13 mouse cellular contexts compared by ENCODE assay signal in the genomic region with DNA sequence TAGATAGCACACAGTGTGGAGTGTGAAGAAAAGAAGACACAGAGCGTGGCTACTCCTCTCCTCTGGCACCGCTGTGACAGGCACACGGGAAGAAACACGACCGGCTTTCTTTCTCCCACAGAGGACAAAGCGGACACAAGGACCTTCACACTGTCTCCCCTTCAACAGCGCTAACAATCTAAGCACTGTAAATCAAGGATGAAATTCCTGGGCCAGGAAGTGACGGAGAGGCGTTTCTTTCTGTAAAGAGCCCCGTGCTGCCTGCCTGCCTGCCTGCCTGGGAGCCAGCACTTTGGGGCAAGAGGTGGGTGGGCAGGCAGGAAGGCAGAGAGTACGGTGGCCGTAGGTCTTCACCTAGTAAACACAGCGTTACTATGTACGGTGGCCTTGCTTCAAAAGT. TPM values are rescaled to one million over a fixed set of nuclear protein-coding genes. Genes with fewer than 3 reads are reported as not detected.
DNase-seq lines count a peak whose midpoint lies in the region; ATAC-seq and TF ChIP-seq lines count a peak whose summit lies in the region.
"Had no signal": no experiment of that assay in that cellular context is flagged by ENCODE, and none has a peak within 500 bp of the region (broad histone marks: within the 10 kb centered on the region; RNA-seq: fewer than 3 reads in every experiment).

No protein-coding gene starts in this region.

- H3K4me3 ChIP-seq in heart, embryonic 12.5 days: peak overlapping the region; percentile 16
- no peak overlapping the region for H3K4me3 ChIP-seq in lung, embryonic 14.5 days (ENCODE audit: low read depth, low read length)
- H3K4me3 ChIP-seq in embryonic facial prominence, embryonic 12.5 days: no peak overlapping the region
- H3K4me3 ChIP-seq in limb, embryonic 15.5 days: no peak overlapping the region
- H3K4me3 ChIP-seq in gastrocnemius, adult 2 months: no peak overlapping the region

- peak overlapping the region; percentile 58 for H3K27ac ChIP-seq in heart, embryonic 12.5 days (ENCODE audit: poor library complexity, severe bottlenecking)
- H3K27ac ChIP-seq in lung, embryonic 14.5 days (ENCODE audit: low read depth): peak overlapping the region; percentile 59; the same call in 1 of the 2 replicates
- H3K27ac ChIP-seq in embryonic facial prominence, embryonic 12.5 days: 0 out of 2 replicates have a peak overlapping the region, but pooled peaks have one; percentile 23
- 0 out of 2 replicates have a peak overlapping the region, but pooled peaks have one; percentile 65 for H3K27ac ChIP-seq in limb, embryonic 15.5 days
- no peak overlapping the region for H3K27ac ChIP-seq in gastrocnemius, adult 2 months

- 30% methylated on average over 14 of the region's 14 CpGs for WGBS in heart, embryonic 12.5 days
- 27% methylated on average over 14 of the region's 14 CpGs for WGBS in lung, embryonic 14.5 days
- WGBS in embryonic facial prominence, embryonic 12.5 days: 43% methylated on average over 14 of the region's 14 CpGs
- WGBS in limb, embryonic 15.5 days: 41% methylated on average over 14 of the region's 14 CpGs

- peaks cover 53% of the 10 kb centered on the region for H3K4me1 ChIP-seq in heart, embryonic 12.5 days (replicated peaks)
- peaks cover 13% of the 10 kb centered on the region; the same call in 1 of the 2 replicates for H3K4me1 ChIP-seq in lung, embryonic 14.5 days (ENCODE audit: insufficient read depth)
- H3K4me1 ChIP-seq in embryonic facial prominence, embryonic 12.5 days: peaks cover 39% of the 10 kb centered on the region
- H3K4me1 ChIP-seq in limb, embryonic 15.5 days: peaks cover 39% of the 10 kb centered on the region

- intact Hi-C loops in gastrocnemius, adult 2 months (cut with DNase I): no loop called here

- H3K9me3 ChIP-seq in heart, embryonic 12.5 days (replicated peaks): no peaks in the 10 kb centered on the region
- no peaks in the 10 kb centered on the region for H3K9me3 ChIP-seq in lung, embryonic 14.5 days (ENCODE audit: low read depth, low read length)
- H3K9me3 ChIP-seq in embryonic facial prominence, embryonic 12.5 days: no peaks in the 10 kb centered on the region
- H3K9me3 ChIP-seq in limb, embryonic 15.5 days: no peaks in the 10 kb centered on the region

- H3K9ac ChIP-seq in heart, embryonic 12.5 days: peak overlapping the region; percentile 49; the same call in 1 of the 2 replicates
- no peak overlapping the region for H3K9ac ChIP-seq in lung, embryonic 14.5 days
- H3K9ac ChIP-seq in embryonic facial prominence, embryonic 12.5 days: no peak overlapping the region
- no peak overlapping the region for H3K9ac ChIP-seq in limb, embryonic 15.5 days

- TF ChIP-seq CTCF in lung, embryonic 14.5 days (IDR thresholded peaks at IDR 0.05; ENCODE audit: low read depth): no peak
- no peak for TF ChIP-seq CTCF in gastrocnemius, adult 2 months (IDR thresholded peaks at IDR 0.05)

- peak overlapping the region; percentile 58 for H3K4me2 ChIP-seq in heart, embryonic 12.5 days
- H3K4me2 ChIP-seq in lung, embryonic 14.5 days: peak overlapping the region; percentile 38; the same call in 1 of the 2 replicates
- no peak overlapping the region for H3K4me2 ChIP-seq in embryonic facial prominence, embryonic 12.5 days (replicated peaks)
- no peak overlapping the region for H3K4me2 ChIP-seq in limb, embryonic 15.5 days

- H3K27me3 ChIP-seq in heart, embryonic 12.5 days (replicated peaks): no peaks in the 10 kb centered on the region
- H3K27me3 ChIP-seq in lung, embryonic 14.5 days (ENCODE audit: insufficient read depth, low read length): no peaks in the 10 kb centered on the region
- no peaks in the 10 kb centered on the region for H3K27me3 ChIP-seq in embryonic facial prominence, embryonic 12.5 days
- peaks cover 6% of the 10 kb centered on the region; the same call in 1 of the 2 replicates for H3K27me3 ChIP-seq in limb, embryonic 15.5 days

- ATAC-seq in heart, embryonic 12.5 days (ENCODE audit: insufficient number of reproducible peaks, low FRiP score): 0 out of 2 replicates have a peak, but pooled peaks have one; percentile 20
- ATAC-seq in lung, embryonic 14.5 days (ENCODE audit: insufficient read depth): no peak; the same call in 1 of the 2 replicates
- no peak for ATAC-seq in embryonic facial prominence, embryonic 12.5 days (ENCODE audit: insufficient number of reproducible peaks, insufficient read depth, low FRiP score, low TSS enrichment)
- ATAC-seq in limb, embryonic 15.5 days (ENCODE audit: insufficient number of reproducible peaks, low FRiP score, low TSS enrichment, low read depth): no peak

- no peak for DNase-seq in heart, adult 18-20 months
- peak; percentile 61 for DNase-seq in lung, embryonic 14.5 days
- DNase-seq in lung, postnatal 4 days: no peak
- DNase-seq in spleen, postnatal 4 days (ENCODE audit: low spot score in 2 of 2): no peak
- DNase-seq in gastrocnemius, adult 2 months: no peak
- DNase-seq: adrenal gland, adult 8-10 months; heart, postnatal 14 days; lung, postnatal 14 days; spleen, adult 18-20 months; thymus, adult 2 months had no signal

- H3K36me3 ChIP-seq in heart, embryonic 12.5 days: no peaks in the 10 kb centered on the region
- H3K36me3 ChIP-seq in lung, embryonic 14.5 days (ENCODE audit: insufficient read depth): no peaks in the 10 kb centered on the region
- no peaks in the 10 kb centered on the region for H3K36me3 ChIP-seq in embryonic facial prominence, embryonic 12.5 days
- H3K36me3 ChIP-seq in limb, embryonic 15.5 days: no peaks in the 10 kb centered on the region

RNA-seq across cellular contexts. Expression of gene Pex14, which starts 42.2 kb away (rescaled TPM):
- polyA plus RNA-seq in heart, embryonic 12.5 days (2016; fragmentation: Nextera tagmentation; extraction: Ambion mirVana): 44.1 and 44.3 TPM in 2 replicates
- total RNA-seq in heart, adult 18-20 months (2021): 10 to 100 TPM; 21.2 to 22.6 TPM
- polyA plus RNA-seq in lung, embryonic 14.5 days (2014; fragmentation: Nextera tagmentation; extraction: Ambion mirVana): 39.6 and 43.7 TPM in 2 replicates
- polyA plus RNA-seq in embryonic facial prominence, embryonic 12.5 days (2016; fragmentation: Nextera tagmentation; extraction: Ambion mirVana): 54.1 and 55.0 TPM in 2 replicates
- polyA plus RNA-seq in limb, embryonic 15.5 days (2015; fragmentation: Nextera tagmentation; extraction: Ambion mirVana): 45.6 and 52.1 TPM in 2 replicates
- 10 to 100 TPM; 21.6 to 24.3 TPM for total RNA-seq in gastrocnemius, adult 2 months (2021)

RNA-seq across cellular contexts. Expression of gene Dffa, which starts 46.5 kb away (rescaled TPM):
- polyA plus RNA-seq in heart, embryonic 12.5 days (2016; fragmentation: Nextera tagmentation; extraction: Ambion mirVana): 37.8 and 39.9 TPM in 2 replicates
- total RNA-seq in heart, adult 18-20 months (2021): 10 to 100 TPM; 37.8 to 45.1 TPM
- polyA plus RNA-seq in lung, embryonic 14.5 days (2014; fragmentation: Nextera tagmentation; extraction: Ambion mirVana): 26.3 and 29.7 TPM in 2 replicates
- polyA plus RNA-seq in embryonic facial prominence, embryonic 12.5 days (2016; fragmentation: Nextera tagmentation; extraction: Ambion mirVana): 28.1 and 31.5 TPM in 2 replicates
- polyA plus RNA-seq in limb, embryonic 15.5 days (2015; fragmentation: Nextera tagmentation; extraction: Ambion mirVana): 38.7 and 38.8 TPM in 2 replicates
- 10 to 100 TPM; 60.4 to 90.0 TPM for total RNA-seq in gastrocnemius, adult 2 months (2021)

Comparison
In these comparisons a context has a peak if more than half of its experiments do, and no peak if none do; other contexts are left out.
1. H3K4me2 ChIP-seq: peak in heart, embryonic 12.5 days (single experiment) and lung, embryonic 14.5 days (single experiment); none in embryonic facial prominence, embryonic 12.5 days (single experiment) and limb, embryonic 15.5 days (single experiment).